Mouse (Mus musculus) hindbrain, embryonic 16.5 days (tissue): Measurements from ENCODE around the gene Acsm3. TPM values are rescaled to one million over a fixed set of nuclear protein-coding genes. Genes with fewer than 3 reads are reported as not detected.
"Not testable (repeated sequence)": the region's sequence is repeated elsewhere in the genome, so short reads cannot be mapped to it uniquely, and the experiment has no call there.

Experiments used
- ATAC-seq: fragments of 200-750 bp; cut with Nextera tagmentation; 2 replicates; pipeline ENCODE4 v1.8.0; 2017; ENCODE audit warnings: moderate TSS enrichment, moderate library complexity
- H3K27ac ChIP-seq: fragments of 300-500 bp; sonication (generic); 2 replicates; pipeline ENCODE4 v1.5.1; 2014; ENCODE audit warnings: low read depth, mild to moderate bottlenecking, control low read depth, low read length, moderate library complexity
- H3K27me3 ChIP-seq: fragments of 300-500 bp; sonication (generic); replicated peaks from 2 replicates; pipeline ENCODE4 v1.6.1; 2014; ENCODE audit warnings: low read length; ENCODE audit not compliant: control insufficient read depth, insufficient read depth
- H3K36me3 ChIP-seq: fragments of 300-500 bp; sonication (generic); 2 replicates; pipeline ENCODE4 v1.6.1; 2014; ENCODE audit warnings: mild to moderate bottlenecking, low read length, moderate library complexity, mixed read lengths; ENCODE audit not compliant: control insufficient read depth, insufficient read depth
- H3K4me1 ChIP-seq: fragments of 300-500 bp; sonication (generic); 2 replicates; pipeline ENCODE4 v1.6.1; 2014; ENCODE audit warnings: low read depth, low read length; ENCODE audit not compliant: control insufficient read depth, insufficient read depth
- H3K4me2 ChIP-seq: fragments of 300-500 bp; sonication (generic); 2 replicates; pipeline ENCODE4 v1.6.1; 2014; ENCODE audit warnings: mild to moderate bottlenecking, low read length, control low read depth, moderate library complexity
- H3K4me3 ChIP-seq: fragments of 300-500 bp; sonication (generic); 2 replicates; pipeline ENCODE4 v1.5.1; 2014; ENCODE audit warnings: mild to moderate bottlenecking, low read length, control low read depth, moderate library complexity
- H3K9ac ChIP-seq: fragments of 300-500 bp; sonication (generic); 2 replicates; pipeline ENCODE4 v1.6.1; 2014; ENCODE audit warnings: low read depth, mild to moderate bottlenecking, control low read depth, low read length, moderate library complexity
- H3K9me3 ChIP-seq: fragments of 300-500 bp; sonication (generic); 2 replicates; pipeline ENCODE4 v1.6.1; 2014; ENCODE audit warnings: mild to moderate bottlenecking, low read length, moderate library complexity; ENCODE audit not compliant: control insufficient read depth
- WGBS: fragments of 180-500 bp; shearing (Covaris S2); extraction: QIAGEN DNeasy Blood & Tissue Kit; methylation state at CpG from one replicate; pipeline ENCODE4 v1.1.7; 2014; 5-methylcytosine and 5-hydroxymethylcytosine counted together
- polyA plus RNA-seq: library from polyadenylated mRNA; unstranded; fragments of >200 nt; fragmentation: Nextera tagmentation; extraction: Ambion mirVana; gene quantifications from 2 replicates; pipeline ENCODE4 v1.2.1, GENCODE M21; 2015

Gene Acsm3
- polyA plus RNA-seq, result not detected in 2 replicates

DNA sequence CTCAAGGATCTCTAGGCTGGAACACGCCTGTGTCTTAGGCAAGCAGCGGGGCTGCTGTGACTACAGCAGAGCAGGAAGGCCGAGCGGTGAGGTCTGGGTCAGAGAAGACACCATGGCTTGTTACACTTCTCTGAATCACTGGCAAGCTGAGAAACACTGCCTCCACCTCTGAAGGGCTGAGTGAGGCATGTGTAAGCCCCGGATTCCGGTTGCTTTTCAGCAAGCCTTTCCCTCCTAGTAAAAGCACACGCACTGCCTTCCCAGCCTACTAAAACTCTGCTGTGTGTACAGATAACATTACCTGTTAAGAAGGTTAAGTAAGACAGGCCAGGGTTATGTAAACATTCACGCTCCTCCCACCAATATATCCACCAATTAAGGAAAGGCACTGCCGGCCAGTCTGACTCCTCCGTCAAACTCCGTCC lies at the start of gene Acsm3:
TSS of gene Acsm3 (plus strand) at position 397 of the 425 bp plus-strand sequence.
- H3K9ac ChIP-seq, result no peak within 1 kb of the TSS
- 93% methylated on average over 11 of the region's 11 CpGs for WGBS
- no peak within 1 kb of the TSS for H3K27ac ChIP-seq
- H3K36me3 ChIP-seq, result no peaks in the 10 kb centered on the region
- H3K9me3 ChIP-seq, result no peaks in the 10 kb centered on the region
- no peak within 1 kb of the TSS for H3K4me3 ChIP-seq
- H3K4me1 ChIP-seq, result no peaks in the 10 kb centered on the region
- no peaks in the 10 kb centered on the region for H3K27me3 ChIP-seq
- no peak within 1 kb of the TSS for H3K4me2 ChIP-seq
- no peak for ATAC-seq

DNA sequence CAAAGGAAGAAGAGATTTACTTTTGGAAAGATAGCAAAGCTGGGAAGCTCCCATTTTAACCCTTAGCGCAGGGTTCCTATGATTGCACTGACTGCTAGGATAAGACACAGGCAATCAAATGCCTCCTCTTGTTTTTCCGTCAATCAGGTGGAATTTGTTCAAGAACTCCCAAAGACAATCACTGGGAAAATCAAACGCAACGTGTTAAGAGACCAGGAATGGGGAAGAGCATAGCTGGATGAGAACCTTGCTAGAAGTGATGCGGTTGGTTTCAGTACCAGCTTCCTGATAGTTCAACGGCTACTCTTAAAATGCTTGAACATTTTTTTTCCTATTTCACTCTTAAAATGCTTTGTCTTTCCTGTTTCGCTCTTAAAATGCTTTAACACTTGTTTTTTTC lies 46.6 kb upstream of the Acsm3 start:
- Histone ChIP-seq H3K9me3 (no peaks in the 10 kb centered on the region), H3K9ac (no peak overlapping the region), H3K4me1 (no peaks in the 10 kb centered on the region), H3K4me3 (no peak overlapping the region), H3K36me3 (peaks cover 31% of the 10 kb centered on the region), H3K27me3 (no peaks in the 10 kb centered on the region), H3K4me2 (no peak overlapping the region), H3K27ac (no peak overlapping the region)
- 93% methylated on average over 7 of the region's 7 CpGs for WGBS
- no peak for ATAC-seq

DNA sequence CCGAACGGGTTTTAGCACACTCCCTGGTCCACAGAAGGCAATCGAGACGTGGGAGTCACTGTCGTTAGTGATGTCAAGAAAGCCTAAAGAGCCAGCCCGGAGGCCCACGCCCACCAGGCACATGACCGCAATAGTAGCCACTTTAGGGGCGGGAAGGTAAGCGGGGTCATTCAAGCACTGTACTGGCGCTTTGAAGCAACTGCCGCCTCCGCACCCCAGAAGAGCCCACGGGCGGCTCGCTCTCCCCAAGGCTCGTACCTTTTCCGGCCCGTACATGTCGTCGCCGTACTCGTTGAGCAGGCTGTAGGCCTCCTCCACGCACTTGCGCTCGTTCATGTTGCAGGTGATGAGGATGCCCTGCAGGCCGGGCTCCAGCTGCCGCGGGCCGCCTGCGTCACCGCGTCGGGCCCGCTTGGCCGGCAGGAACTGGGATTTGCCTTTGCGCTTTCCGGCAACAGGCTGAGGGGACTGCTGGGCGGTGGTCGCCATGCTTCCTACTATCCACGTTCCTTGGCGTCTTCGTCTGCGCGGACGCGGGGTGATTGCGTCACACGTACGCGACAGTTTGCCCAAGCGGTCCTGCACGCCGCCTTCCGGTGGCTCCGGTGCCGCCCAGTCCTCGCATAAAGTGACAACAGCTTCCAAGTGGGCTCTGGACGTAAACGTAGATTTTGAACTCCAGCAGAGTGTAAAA lies 40.3 kb upstream of the Acsm3 start, which contains the start of gene Thumpd1:
TSS of gene Thumpd1 (minus strand) at position 546 of the 694 bp plus-strand sequence.
- Histone ChIP-seq H3K36me3 (peaks cover 29% of the 10 kb centered on the region), H3K4me2 (peak within 1 kb of the TSS; percentile 69), H3K9me3 (no peaks in the 10 kb centered on the region), H3K27ac (peak within 1 kb of the TSS; percentile 71), H3K4me3 (peak within 1 kb of the TSS; percentile 72), H3K27me3 (0 out of 2 replicates have a peak, but pooled peaks cover 2% of the 10 kb centered on the region), H3K4me1 (peaks cover 3% of the 10 kb centered on the region), H3K9ac (peak within 1 kb of the TSS; percentile 78)
- peak; percentile 98 for ATAC-seq
- WGBS, result under 1% methylated on average over 60 of the region's 60 CpGs

DNA sequence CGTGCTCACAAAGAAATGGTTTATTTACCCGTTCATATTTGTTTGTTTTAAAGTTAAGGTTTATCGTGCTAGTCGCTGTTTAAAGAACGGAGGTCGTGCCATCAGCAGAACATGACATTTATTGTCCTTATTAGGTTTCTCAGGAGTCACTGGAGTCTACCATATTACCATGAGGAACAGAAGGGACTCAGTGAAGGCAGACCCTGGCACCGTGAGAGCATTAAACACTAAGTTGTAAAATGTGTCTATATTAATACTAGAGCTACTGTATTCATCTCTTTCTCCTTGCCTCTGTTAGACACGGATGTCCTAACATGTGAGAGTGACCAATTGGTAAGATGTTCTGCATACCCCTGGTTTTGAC lies 39.8 kb upstream of the Acsm3 start:
- peaks cover 3% of the 10 kb centered on the region for H3K4me1 ChIP-seq
- peak overlapping the region; percentile 16 for H3K9ac ChIP-seq
- ATAC-seq, result peak; percentile 65
- peaks cover 24% of the 10 kb centered on the region for H3K36me3 ChIP-seq
- H3K4me2 ChIP-seq, result peak overlapping the region; percentile 51
- H3K27me3 ChIP-seq, result 0 out of 2 replicates have a peak, but pooled peaks cover 2% of the 10 kb centered on the region
- no peaks in the 10 kb centered on the region for H3K9me3 ChIP-seq
- H3K4me3 ChIP-seq, result peak overlapping the region; percentile 72
- no peak overlapping the region for H3K27ac ChIP-seq
- 13% methylated on average over 8 of the region's 8 CpGs for WGBS

DNA sequence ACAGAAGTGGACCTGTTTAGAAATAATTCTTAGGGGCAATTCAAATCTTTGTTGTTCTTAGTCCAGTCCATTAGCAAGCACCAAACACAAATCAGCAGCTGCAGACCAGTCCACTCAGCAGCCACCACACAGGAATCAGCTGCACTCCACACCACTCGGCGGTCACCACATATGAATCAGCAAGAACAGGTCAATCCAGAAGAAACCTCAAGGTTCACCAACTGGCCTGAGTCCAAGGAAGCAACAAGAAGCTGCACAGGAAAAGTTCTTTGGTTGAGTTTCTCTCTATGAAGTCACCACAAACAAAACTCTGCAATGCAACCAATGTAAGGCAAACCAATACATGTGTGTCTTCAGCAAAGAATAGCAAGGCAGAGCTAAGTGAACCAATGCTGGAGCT lies 33.1 kb upstream of the Acsm3 start:
- H3K27ac ChIP-seq, result no peak overlapping the region
- H3K36me3 ChIP-seq, result no peaks in the 10 kb centered on the region
- no peak overlapping the region for H3K4me2 ChIP-seq
- H3K4me3 ChIP-seq, result no peak overlapping the region
- H3K9me3 ChIP-seq, result no peaks in the 10 kb centered on the region
- no peaks in the 10 kb centered on the region for H3K4me1 ChIP-seq
- 93% methylated on average over 2 of the region's 2 CpGs for WGBS
- ATAC-seq, result no peak
- H3K27me3 ChIP-seq, result 0 out of 2 replicates have a peak, but pooled peaks cover 2% of the 10 kb centered on the region
- no peak overlapping the region for H3K9ac ChIP-seq

DNA sequence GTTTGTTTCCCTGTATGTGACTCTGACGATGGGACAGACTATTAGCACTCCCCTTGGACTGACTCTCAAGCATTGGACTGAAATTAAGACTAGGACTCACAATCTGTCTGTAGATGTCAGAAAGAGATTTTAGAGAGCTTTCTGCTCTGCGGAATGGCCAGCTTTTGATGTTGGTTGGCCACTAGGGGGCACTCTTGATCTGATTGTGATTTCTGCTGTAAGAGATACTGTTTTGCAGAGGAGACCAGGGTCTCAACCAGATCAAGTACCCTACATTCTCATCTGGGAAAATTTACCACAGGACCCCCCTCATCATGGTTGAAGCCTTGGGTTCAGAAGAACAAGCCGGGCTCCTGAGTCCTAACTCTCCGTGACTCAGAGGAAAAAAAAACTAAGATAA lies 29.5 kb upstream of the Acsm3 start:
- not testable (repeated sequence) for H3K9ac ChIP-seq, H3K36me3 ChIP-seq, ATAC-seq, H3K4me3 ChIP-seq, H3K27me3 ChIP-seq, H3K9me3 ChIP-seq, H3K4me1 ChIP-seq, H3K27ac ChIP-seq, H3K4me2 ChIP-seq
- 81% methylated on average over 4 of the region's 4 CpGs for WGBS

DNA sequence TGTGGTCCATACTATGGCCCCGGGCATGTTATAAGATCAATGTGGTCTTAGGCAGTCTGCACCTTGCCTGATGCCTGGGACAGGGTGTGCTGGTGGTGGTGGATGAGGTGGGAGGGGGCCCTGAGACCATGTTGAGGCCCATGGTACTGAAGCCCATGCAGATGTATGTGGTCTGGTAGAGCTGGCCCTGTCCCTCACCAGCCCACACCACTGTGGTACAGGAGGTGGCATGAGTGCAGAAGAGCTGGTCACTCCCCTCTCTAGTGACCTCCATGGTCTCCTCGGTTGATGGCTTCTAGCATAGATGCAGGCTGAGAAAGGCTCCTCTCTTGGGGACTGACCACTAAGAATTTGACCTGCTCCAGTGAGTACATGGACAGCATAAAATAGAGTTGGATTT lies 21.8 kb upstream of the Acsm3 start:
- no peaks in the 10 kb centered on the region for H3K27me3 ChIP-seq
- no peak for ATAC-seq
- no peaks in the 10 kb centered on the region for H3K4me1 ChIP-seq
- H3K9ac ChIP-seq, result no peak overlapping the region
- no peaks in the 10 kb centered on the region for H3K36me3 ChIP-seq
- H3K4me3 ChIP-seq, result no peak overlapping the region
- no peak overlapping the region for H3K4me2 ChIP-seq
- H3K27ac ChIP-seq, result no peak overlapping the region
- 83% methylated on average over 2 of the region's 2 CpGs for WGBS
- no peaks in the 10 kb centered on the region for H3K9me3 ChIP-seq

DNA sequence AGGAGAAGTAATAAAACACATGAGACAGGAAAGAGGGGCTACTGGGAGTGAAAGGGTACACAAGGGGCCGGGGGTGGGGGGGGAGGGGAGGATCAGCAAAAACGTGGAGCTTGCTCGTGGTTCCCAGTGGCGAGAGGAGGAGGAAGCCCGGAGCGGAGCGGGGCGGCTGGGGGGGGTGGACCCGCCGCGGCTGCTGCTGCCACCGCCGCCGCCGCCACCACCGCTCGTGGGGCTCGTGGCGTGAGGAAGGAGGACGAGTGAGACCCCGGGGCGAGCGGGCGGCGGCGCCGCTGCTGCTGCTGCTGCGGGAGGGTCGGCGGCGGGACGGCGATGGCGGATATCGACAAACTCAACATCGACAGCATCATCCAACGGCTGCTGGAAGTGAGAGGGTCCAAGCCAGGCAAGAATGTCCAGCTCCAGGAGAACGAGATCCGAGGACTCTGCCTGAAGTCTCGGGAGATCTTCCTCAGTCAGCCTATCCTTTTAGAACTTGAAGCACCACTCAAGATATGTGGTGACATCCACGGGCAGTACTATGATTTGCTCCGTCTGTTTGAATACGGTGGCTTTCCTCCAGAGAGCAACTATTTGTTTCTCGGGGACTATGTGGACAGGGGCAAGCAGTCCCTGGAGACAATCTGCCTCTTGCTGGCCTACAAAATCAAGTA lies 20.8 kb upstream of the Acsm3 start:
- 2% methylated on average over 26 of the region's 44 CpGs for WGBS
- H3K27ac ChIP-seq, H3K4me1 ChIP-seq, H3K36me3 ChIP-seq, H3K27me3 ChIP-seq, H3K9me3 ChIP-seq: not testable (repeated sequence)
- Histone ChIP-seq H3K4me2 (peak overlapping the region; percentile 55), H3K9ac (peak overlapping the region; percentile 48; the same call in 1 of the 2 replicates), H3K4me3 (peak overlapping the region; percentile 40)
- ATAC-seq, result peak; percentile 73; the same call in 1 of the 2 replicates

DNA sequence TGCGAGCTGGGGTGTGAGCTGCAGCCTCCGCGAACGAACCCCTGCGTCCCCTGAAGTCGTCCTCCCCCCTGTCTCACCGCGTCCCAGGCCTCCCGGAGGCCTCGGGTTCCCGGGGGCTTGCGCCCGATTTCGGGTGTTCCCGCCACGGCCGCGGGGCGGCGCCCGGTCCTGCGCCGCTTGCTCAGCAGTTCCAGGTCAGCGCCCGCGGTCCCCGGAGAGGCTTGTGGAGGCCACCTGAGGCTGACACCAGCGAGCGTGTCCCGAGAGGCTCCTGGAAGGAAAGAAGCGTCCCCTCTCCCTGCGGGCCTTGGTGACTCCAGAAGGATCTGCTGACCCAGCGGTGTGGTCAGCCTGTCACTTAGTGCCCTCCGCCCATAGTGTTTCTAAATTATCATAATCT lies 16.4 kb upstream of the Acsm3 start:
- Histone ChIP-seq H3K4me1 (peaks cover 3% of the 10 kb centered on the region; the same call in 1 of the 2 replicates), H3K27me3 (no peaks in the 10 kb centered on the region), H3K9ac (peak overlapping the region; percentile 41; the same call in 1 of the 2 replicates), H3K4me3 (no peak overlapping the region), H3K4me2 (peak overlapping the region; percentile 43), H3K36me3 (no peaks in the 10 kb centered on the region), H3K27ac (no peak overlapping the region), H3K9me3 (no peaks in the 10 kb centered on the region)
- no peak for ATAC-seq
- 7% methylated on average over 28 of the region's 34 CpGs for WGBS
